Mouse (Mus musculus) left cerebral cortex, adult 11 months (tissue): ENCODE measurements at regions not wholly inside any gene's neighbourhood (a gene's known extent, or its start where the extent isn't known, plus 50 kb on each side); places are given as distances from the start of the nearest gene placed in this dataset.

Source experiments
- DNase-seq: peaks from one replicate; pipeline ENCODE4 v3.0.0; 2022; ENCODE audit warnings: low spot score

DNA sequence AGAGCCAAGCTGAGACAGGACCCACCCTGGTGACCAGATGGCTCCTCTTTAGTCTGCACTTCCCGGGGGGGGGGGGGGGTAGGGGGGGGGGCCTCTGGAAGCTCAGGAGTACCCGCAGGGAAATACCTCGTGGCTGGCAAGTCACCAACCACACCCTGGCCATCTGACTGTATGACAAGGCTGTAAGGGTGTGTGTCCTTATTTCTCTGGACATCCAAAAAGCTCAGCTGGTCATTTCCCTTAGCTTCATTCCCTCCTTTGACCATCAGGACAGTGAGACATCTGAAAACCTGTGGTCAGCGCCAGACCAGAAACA, 329.9 kb upstream of the Jarid2 start:
- no peak for DNase-seq

DNA sequence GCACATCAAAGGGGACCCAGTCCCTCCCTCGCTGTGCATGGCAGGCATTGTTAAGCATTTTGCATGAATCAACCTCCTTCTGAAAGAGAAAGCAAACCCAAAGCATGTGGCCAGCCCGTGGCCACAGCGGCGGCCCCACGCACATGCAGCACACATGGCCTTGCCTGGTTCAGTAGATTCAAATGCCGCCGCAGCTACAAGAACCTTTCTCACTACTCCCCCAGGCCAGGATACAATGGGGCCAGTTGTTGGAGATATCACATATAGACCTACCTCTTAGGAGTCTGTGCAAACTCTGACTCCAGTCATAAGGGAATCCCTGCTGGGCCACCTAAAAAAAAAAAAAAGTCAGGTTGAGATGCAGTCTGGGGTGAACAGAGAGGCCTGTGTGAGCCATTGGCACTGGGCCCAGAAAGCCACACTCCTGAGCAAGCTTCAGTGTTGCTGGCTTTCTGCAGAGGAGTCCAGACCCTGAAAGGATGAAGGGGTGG, 329.4 kb upstream of the Jarid2 start:
- no peak for DNase-seq

DNA sequence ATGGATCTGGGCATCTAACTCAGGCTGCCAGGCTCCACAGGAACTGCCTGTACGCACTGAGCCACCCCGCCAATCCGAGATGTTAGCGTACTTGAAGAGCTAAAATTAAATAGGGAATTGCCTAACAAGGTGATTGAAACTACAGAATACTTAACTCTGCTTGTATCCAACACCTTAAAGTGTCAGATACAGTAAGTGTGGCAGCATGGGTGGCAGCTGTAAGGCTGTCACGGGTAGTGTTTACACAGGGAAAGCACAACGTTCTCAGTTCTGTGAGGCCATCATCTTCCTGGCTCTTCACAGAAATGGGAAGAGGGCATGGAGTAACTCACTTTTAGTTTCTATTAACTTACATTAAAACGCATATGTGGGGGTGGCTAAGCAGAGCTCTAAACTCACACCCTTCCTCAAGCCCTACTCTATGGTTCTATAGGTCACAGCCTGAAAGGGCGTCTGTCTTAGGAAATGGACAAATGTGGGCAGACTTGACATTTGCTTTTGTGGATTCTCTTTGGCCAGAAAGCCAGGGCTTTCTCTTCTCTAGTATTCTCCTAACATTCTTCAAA, 325.2 kb upstream of the Jarid2 start:
- DNase-seq, result no peak

DNA sequence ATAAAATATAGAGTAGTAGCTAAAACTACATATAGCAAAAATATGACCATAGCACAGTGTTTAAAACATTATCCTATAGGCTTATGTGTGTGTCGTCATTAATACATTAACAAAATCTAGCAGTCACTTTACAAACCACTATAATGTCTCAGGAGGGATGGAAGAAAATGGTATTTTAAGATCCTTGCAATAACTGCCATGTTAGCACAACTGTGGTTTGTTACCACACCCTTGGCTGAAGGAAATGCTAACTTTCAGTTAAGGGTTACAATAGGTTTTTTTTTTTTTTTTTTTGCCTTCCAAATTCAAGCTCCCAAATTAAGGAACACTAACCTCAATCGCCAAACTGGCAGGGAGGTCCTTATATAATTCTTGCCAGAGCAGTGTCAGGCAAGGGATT, 322.0 kb upstream of the Jarid2 start:
- no peak for DNase-seq

DNA sequence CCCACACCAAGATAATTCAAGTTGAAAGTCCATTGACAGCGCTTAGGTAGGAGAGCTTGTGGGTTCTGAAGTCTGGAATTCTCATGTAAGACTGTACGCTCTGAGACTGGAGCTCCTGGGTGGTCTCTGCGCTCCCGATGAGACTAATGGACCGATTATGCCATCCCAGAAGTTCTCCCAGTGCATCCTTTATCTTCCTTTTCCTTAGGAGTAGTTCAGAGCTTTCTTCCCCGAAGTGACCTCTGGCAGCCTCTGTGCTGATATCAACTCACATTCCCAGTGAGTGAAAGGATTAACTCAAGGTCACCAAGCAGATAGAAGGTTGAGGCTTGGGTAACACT, 320.7 kb upstream of the Jarid2 start:
- DNase-seq, result no peak

DNA sequence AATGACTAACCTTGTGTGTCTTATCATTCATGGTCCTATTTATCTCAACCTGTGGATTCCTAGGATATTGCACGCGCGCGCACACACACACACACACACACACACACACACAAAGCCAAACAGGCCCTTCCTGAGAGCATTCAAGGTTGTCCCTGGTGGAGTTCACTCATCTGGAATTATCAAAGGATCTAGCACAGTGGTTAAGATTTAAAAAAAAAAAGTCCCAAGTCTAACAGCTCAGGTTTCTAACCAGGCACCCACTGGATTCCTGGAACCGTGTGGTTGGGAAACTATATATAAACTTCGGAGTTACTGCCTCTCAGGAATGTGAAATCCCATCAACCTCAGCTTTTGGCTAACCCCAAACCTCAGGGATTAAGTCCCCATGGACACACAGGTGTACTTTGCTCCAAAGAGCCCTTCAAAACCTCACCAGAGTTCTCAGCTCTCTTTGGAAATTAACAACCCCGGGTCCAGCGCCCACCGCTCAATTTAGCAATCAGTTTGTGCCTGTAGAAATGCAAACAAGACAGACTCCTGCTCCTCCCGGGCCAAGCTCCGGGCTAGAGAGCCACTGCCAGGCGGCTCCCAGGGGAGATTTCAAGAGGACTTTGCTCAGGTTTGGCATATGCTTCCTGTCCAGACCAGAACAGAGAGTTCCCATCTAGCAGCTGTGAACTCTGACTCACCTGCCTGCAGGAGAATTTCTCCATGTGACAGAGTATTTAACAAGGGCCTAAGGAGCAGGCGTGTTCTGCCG, 320.1 kb upstream of the Jarid2 start:
- no peak for DNase-seq

GRCm38 (mm10) chr13:44409720-44410047, 319.6 kb upstream of the Jarid2 start:
- no peak for DNase-seq

GRCm38 (mm10) chr13:44411781-44412496, 317.3 kb upstream of the Jarid2 start:
- no peak for DNase-seq

GRCm38 (mm10) chr13:44413305-44413704, 316.0 kb upstream of the Jarid2 start:
- no peak for DNase-seq

DNA sequence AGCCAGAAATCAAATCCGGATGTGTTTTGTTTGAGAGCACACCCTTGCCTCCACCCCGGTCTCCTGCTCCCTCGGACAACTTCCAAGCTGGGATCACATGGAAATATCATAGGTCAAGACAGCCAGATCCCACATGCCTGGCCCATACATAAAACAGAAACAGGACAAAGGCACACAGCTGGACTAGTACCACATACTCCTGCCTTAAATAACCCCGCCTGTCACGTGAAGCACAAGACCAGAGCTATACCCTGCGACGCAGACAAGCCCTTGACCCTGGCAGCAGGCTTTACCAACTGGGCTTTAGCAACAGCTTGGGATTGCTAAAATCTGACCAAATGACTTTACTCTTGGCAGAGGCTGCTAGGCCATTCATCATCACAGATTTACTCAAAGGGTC, 313.3 kb upstream of the Jarid2 start:
- DNase-seq, result no peak

GRCm38 (mm10) chr13:44416986-44417385, 312.3 kb upstream of the Jarid2 start:
- DNase-seq, result no peak

DNA sequence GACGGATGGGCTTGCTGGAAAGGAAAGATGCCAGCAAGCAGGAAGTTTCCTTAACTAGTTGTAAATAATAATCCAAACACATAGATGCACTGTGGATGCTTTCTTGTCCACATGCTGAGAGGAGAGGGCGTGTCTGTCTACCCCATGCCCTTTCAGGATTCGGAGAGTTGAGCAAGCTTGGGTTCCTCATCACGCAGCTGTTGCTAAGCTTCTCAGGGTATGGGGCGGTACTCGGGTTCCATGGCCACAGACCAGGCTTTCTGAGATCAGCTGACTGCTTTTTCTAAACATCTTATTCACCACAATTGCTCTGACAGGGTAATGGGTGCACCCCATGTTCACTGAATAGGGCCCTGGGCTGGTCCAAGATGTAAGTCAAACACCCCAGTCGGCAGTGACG, 310.2 kb upstream of the Jarid2 start:
- DNase-seq, result no peak

GRCm38 (mm10) chr13:44419472-44420226, 309.6 kb upstream of the Jarid2 start:
- DNase-seq, result no peak

DNA sequence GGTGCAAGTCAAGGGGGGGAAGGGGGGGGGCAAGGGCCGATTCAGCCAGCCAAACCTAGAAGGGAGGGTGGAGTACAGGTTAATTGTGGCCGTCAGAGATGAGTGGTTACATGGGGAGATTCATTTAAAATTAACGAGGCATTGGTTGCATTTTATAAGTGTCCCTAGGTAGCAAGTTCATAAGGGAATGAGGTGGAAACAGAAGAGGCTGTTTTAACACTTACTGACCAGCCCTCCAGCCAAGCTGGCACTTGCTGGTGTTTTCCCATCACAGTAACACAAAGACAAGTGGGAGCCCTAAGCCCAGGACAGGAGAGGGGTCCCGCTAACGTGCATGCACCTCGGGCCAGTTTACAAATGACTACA, 309.1 kb upstream of the Jarid2 start:
- no peak for DNase-seq

DNA sequence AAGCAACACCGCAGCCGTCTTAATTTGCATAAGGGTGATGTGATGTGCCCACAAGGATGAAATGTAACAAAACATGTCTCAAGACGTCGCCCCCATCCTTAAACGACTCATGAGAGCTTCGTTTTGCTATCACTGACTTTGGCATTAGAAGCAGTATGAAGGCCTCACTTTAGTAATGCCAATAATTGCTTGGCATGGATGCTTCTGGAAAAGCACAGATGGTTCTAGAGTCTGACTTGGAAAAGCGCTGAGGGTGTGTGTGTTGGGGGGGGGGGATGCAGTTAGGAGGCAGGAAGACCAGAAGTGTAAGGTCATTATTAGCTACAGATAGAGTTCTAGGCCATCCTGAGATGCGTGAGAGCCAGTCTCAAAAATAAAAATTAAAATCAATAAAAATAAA, 308.3 kb upstream of the Jarid2 start:
- no peak for DNase-seq

DNA sequence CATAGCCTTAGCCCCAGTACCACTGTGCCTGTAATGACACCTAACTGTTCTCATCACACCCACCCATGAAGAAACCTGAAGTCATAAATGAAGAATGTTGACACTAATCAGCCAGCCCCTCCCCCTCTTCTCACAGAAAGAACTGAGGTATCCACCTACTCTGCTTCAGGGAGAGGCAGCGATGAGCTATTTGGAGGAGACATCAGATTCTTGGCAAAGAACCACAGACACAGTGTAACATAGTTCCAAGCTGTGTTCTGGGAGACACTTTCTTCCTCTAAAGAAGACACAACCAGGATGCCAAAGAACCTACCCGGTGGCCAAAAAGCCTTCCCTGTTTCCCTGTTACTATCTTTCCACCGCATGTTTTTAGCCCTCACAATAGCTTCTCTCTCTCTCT, 307.8 kb upstream of the Jarid2 start:
- peak; percentile 70 for DNase-seq

GRCm38 (mm10) chr13:44421922-44422321, 307.4 kb upstream of the Jarid2 start:
- DNase-seq, result no peak

GRCm38 (mm10) chr13:44430492-44430891, 298.8 kb upstream of the Jarid2 start:
- no peak for DNase-seq

GRCm38 (mm10) chr13:44437709-44438108, 291.6 kb upstream of the Jarid2 start:
- no peak for DNase-seq

DNA sequence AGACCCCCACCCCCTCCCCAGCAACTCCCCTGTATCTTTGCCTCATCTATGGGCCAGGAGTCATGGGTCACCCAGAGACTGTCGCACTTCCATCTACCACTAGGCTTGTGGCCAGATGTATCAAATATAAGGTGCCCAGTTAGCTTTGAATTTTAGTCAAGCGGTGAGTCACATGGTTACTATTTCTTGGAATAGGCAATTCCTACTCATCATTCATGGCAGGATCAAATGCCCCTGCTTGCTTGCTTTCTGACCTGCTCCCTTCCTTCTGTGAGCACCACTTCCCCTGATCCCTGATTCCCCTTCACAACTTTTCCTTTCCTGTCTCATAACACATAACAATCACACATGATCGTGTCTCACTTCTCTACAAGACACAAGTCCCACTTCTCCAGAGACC, 288.2 kb upstream of the Jarid2 start:
- no peak for DNase-seq

- no peak for DNase-seq
Observed at GRCm38 (mm10) chr13:44449216-44449830, 280.0 kb upstream of the Jarid2 start.

DNA sequence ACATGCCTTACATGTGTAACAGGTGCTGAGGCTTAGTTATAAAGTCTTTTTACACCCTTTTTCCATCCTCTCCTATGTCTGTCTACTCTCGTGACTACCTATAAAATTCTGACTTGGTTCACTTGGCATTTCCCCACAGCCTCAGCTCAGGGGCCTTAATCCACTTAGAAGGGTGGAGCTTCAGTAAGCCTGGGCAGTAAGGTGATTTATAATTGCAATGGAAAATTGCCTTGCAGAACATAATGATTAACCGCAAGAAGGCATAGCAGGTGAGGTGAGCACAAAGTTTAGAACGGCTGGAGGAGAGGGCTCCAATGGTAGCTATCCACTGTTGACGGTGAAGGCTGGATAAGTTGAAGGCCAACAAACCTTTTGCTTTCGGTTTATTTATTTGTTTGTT, 278.1 kb upstream of the Jarid2 start:
- no peak for DNase-seq

DNA sequence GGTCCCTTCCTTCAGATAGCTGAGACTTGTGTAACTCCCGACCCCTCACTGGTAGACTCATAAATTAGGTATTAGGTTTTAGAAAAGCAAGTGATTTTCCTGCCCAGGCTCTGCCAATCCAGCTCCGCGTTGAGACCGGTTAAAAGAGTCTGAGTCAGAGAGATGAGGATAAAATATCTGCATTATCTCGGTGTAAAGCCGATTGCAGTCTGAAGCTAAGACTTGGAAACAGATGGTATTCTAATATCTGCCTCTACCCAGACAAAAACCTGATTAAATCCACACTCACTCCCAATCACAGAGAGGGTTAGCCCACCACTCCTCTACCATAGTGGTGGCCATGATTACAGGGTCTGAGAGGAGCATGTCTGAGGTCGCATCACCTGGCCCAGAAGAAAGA, 276.1 kb upstream of the Jarid2 start:
- DNase-seq, result no peak
